1 mouse cellular context compared by ENCODE assay signal in the genomic region with DNA sequence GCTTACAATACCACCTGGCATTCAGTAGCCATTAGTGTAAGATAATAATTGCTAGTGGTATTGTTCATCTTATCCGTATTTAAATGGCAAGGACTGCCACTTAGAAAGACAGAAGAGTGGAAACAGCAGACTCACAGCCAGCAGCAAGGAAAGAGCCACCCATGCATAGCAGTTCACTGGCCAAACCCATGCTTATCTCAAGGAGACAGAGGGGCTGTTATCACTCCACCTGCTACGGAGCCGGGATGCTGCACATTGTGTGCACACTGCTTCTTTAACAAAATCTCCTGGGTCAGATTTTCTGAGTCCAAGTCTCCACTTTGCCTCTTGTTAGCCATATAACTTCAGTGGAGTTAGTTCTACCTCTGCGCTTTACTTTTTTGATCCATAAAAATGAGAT.
A peak's percentile ranks its signal among the peaks of the same experiment; 100 is the strongest.
TF ChIP-seq lines count a peak whose summit lies in the region.

No protein-coding gene starts in this region.

TF ChIP-seq in MEL, 35 proteins besides CTCF, POLR2A, EP300 and RAD21 (continued from another document):
- TF ChIP-seq GATA1 (IDR thresholded peaks at IDR 0.05; ENCODE audit: low read depth, low read length) (peak; percentile 94), MXI1 (IDR thresholded peaks at IDR 0.05; ENCODE audit: low read depth, low read length) (no peak), HCFC1 (IDR thresholded peaks at IDR 0.05; ENCODE audit: low read depth, low read length) (no peak), NRF1 (IDR thresholded peaks at IDR 0.05; ENCODE audit: insufficient read depth, low read depth, low read length, poor library complexity, severe bottlenecking) (no peak), POLR2AphosphoS2 (IDR thresholded peaks at IDR 0.05; ENCODE audit: low read length) (no peak), SIN3A (IDR thresholded peaks at IDR 0.05; ENCODE audit: low read length) (no peak; the same call in 1 of the 2 replicates), TCF12 (IDR thresholded peaks at IDR 0.05; ENCODE audit: low read depth, low read length) (peak; percentile 91), POLR2AphosphoS5 (IDR thresholded peaks at IDR 0.05; ENCODE audit: borderline replicate concordance, low read depth, low read length) (no peak), MAZ (IDR thresholded peaks at IDR 0.05; ENCODE audit: low read depth, low read length) (no peak), E2F4 (IDR thresholded peaks at IDR 0.05; ENCODE audit: borderline replicate concordance, low read depth, low read length) (no peak), RCOR1 (IDR thresholded peaks at IDR 0.05; ENCODE audit: low read depth, low read length) (peak; percentile 71), ZMIZ1 (IDR thresholded peaks at IDR 0.05; ENCODE audit: low read depth, low read length) (no peak), ZC3H11A (IDR thresholded peaks at IDR 0.05; ENCODE audit: low read depth, low read length) (no peak)
